Mouse (Mus musculus) heart, postnatal 0 days (tissue): ENCODE data around the gene Tmod2. TPM values are rescaled to one million over a fixed set of nuclear protein-coding genes. Genes with fewer than 3 reads are reported as not detected.

ENCODE experiments used
- ATAC-seq: fragments of 200-750 bp; cut with Nextera tagmentation; 2 replicates; pipeline ENCODE4 v1.8.0; 2017; ENCODE audit warnings: low read depth, moderate number of reproducible peaks, moderate library complexity; ENCODE audit not compliant: insufficient read depth
- DNase-seq: peaks from one replicate; pipeline ENCODE4 v3.0.0-alpha.2; 2016; ENCODE audit warnings: low spot score
- H3K27ac ChIP-seq: fragments of 300-500 bp; sonication (generic); 2 replicates; pipeline ENCODE4 v1.5.1; 2014; ENCODE audit warnings: low read depth, mild to moderate bottlenecking
- H3K27me3 ChIP-seq: fragments of 300-500 bp; sonication (generic); 2 replicates; pipeline ENCODE4 v1.6.1; 2014; ENCODE audit warnings: low read length, mixed read lengths; ENCODE audit not compliant: control insufficient read depth, insufficient read depth
- H3K36me3 ChIP-seq: fragments of 300-500 bp; sonication (generic); replicated peaks from 2 replicates; pipeline ENCODE4 v1.6.1; 2014; ENCODE audit warnings: low read length, mixed read lengths; ENCODE audit not compliant: control insufficient read depth, insufficient read depth
- H3K4me1 ChIP-seq: fragments of 300-500 bp; sonication (generic); 2 replicates; pipeline ENCODE4 v1.6.1; 2014; ENCODE audit warnings: antibody characterized with exemption; ENCODE audit not compliant: control insufficient read depth, insufficient read depth
- H3K4me2 ChIP-seq: fragments of 300-500 bp; sonication (generic); 2 replicates; pipeline ENCODE4 v1.6.1; 2014; ENCODE audit warnings: low read depth, mild to moderate bottlenecking, low read length, moderate library complexity
- H3K4me3 ChIP-seq: fragments of 300-500 bp; sonication (generic); 2 replicates; pipeline ENCODE4 v1.5.1; 2014; ENCODE audit warnings: low read depth, low read length
- H3K9ac ChIP-seq: fragments of 300-500 bp; sonication (generic); replicated peaks from 2 replicates; pipeline ENCODE4 v1.6.1; 2014; ENCODE audit warnings: low read depth, low read length, mixed read lengths
- H3K9me3 ChIP-seq: fragments of 300-500 bp; sonication (generic); replicated peaks from 2 replicates; pipeline ENCODE4 v1.6.1; 2016; ENCODE audit warnings: low read length; ENCODE audit not compliant: control insufficient read depth
- CTCF ChIP-seq: IDR thresholded peaks from 2 replicates; pipeline ENCODE4 v1.5.1; 2016; ENCODE audit warnings: antibody characterized with exemption, control low read depth, low read depth
- EP300 ChIP-seq: IDR thresholded peaks from 2 replicates; pipeline ENCODE4 v1.6.1; 2016; ENCODE audit warnings: antibody characterized with exemption, low read depth
- WGBS: fragments of 180-500 bp; shearing (Covaris S2); extraction: QIAGEN DNeasy Blood & Tissue Kit; methylation state at CpG from one replicate; pipeline ENCODE4 v1.1.7; 2014; 5-methylcytosine and 5-hydroxymethylcytosine counted together
- polyA plus RNA-seq: library from polyadenylated mRNA; unstranded; fragments of >200 nt; fragmentation: Nextera tagmentation; extraction: Ambion mirVana; gene quantifications from 2 replicates; pipeline ENCODE4 v1.2.1, GENCODE M21; 2015
- total RNA-seq: library from RNA; depleted of rRNA; stranded (reverse); fragments of >200 nt; gene quantifications from 2 replicates; pipeline ENCODE4 v1.2.3, GENCODE M21; 2014; ENCODE audit warnings: low replicate concordance

The Tmod2 gene
- total and polyA plus RNA-seq, 2 experiments from 2014 or later: 3.5 to 4.3 TPM

DNA sequence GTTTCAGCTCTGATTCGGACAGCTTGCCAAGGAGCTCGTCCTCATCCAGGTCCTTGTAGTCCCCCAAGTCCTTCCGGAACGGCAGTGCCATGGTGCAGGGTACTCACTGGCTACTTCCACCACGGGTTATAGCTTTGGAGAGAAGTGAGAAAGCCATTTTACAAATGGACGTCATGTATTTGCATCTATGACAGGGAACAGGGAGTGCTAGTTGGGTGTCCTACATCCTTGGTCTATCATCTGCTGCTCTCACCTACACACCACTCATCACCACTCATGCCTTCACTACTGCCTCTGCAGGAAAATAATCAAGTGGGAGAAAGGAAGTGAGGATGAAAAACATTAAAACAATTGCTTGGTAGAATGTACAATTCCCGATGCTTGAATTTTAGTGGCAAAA, 78.7 kb downstream of the Tmod2 start:
- TF ChIP-seq EP300: no peak
- Histone ChIP-seq H3K4me1 (peaks cover 4% of the 10 kb centered on the region; the same call in 1 of the 2 replicates), H3K4me3 (no peak overlapping the region), H3K4me2 (no peak overlapping the region), H3K27me3 (no peaks in the 10 kb centered on the region), H3K9ac (no peak overlapping the region), H3K9me3 (no peaks in the 10 kb centered on the region), H3K36me3 (peaks cover 26% of the 10 kb centered on the region), H3K27ac (no peak overlapping the region)
- DNase-seq: no peak
- WGBS: 83% methylated on average over 7 of the region's 7 CpGs
- ATAC-seq: no peak

- Histone ChIP-seq H3K9ac (no peak overlapping the region), H3K27ac (no peak overlapping the region), H3K9me3 (no peaks in the 10 kb centered on the region), H3K4me2 (no peak overlapping the region), H3K27me3 (no peaks in the 10 kb centered on the region), H3K36me3 (peaks cover 32% of the 10 kb centered on the region), H3K4me1 (peaks cover 5% of the 10 kb centered on the region; the same call in 1 of the 2 replicates), H3K4me3 (no peak overlapping the region)
- TF ChIP-seq EP300 (no peak), CTCF (no peak)
- WGBS: 45% methylated on average over 5 of the region's 5 CpGs
- DNase-seq (no peak), ATAC-seq (no peak)
Observed at GRCm38 (mm10) chr9:75529358-75529757, 81.8 kb downstream of the Tmod2 start.

- WGBS: 96% methylated on average over 9 of the region's 9 CpGs
- Histone ChIP-seq H3K27ac (0 out of 2 replicates have a peak overlapping the region, but pooled peaks have one; percentile 36), H3K4me3 (no peak overlapping the region)
Observed at GRCm38 (mm10) chr9:75528096-75528495, 83.0 kb downstream of the Tmod2 start.

DNA sequence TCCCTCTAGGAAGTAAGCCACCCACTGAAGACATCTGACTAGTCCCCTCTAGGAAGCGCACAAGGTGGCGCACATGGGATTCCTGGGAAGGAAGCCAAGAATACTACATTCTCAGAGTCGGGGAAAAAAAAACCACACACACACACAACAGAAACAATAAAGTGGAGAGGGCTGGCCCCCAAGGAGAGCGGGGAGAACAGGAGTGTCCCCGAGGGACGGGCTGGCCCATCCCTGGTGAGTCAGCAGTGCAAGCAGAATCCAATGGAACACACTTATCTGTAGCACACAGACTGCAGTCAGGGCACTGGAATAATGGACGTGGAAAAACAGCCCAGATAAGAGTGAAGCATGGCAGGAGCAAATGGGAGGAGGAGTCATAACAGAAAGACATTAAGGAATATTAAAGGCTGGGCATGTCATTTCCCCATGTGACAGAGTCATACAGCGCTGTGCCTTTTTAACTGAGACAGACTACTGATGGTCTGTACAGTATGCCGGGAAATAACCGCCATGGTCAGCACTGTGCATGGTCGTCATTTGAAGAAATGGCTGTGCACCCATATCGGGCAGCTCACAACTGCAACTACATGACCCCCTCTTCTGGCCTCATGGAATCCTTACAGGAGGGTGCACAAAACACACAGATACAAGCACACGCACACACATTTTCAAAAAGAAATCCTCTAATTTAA, 83.6 kb downstream of the Tmod2 start:
- peak overlapping the region; percentile 31; the same call in 1 of the 2 replicates for H3K4me2 ChIP-seq
- ATAC-seq (peak; percentile 90), DNase-seq (peak; percentile 84)
- H3K36me3 ChIP-seq: peaks cover 33% of the 10 kb centered on the region
- 0 out of 2 replicates have a peak, but pooled peaks have one; percentile 61 for TF ChIP-seq EP300
- TF ChIP-seq CTCF: peak; percentile 18
- no peaks in the 10 kb centered on the region for H3K27me3 ChIP-seq
- WGBS: 40% methylated on average over 13 of the region's 13 CpGs
- peak overlapping the region; percentile 36; the same call in 1 of the 2 replicates for H3K27ac ChIP-seq
- no peaks in the 10 kb centered on the region for H3K9me3 ChIP-seq
- H3K9ac ChIP-seq: no peak overlapping the region
- peaks cover 5% of the 10 kb centered on the region; the same call in 1 of the 2 replicates for H3K4me1 ChIP-seq
- no peak overlapping the region for H3K4me3 ChIP-seq

More at GRCm38 (mm10) chr9:75528096-75528495, 83.0 kb downstream of the Tmod2 start:
- peaks cover 32% of the 10 kb centered on the region for H3K36me3 ChIP-seq
- TF ChIP-seq EP300: no peak
- no peak for TF ChIP-seq CTCF
- no peak overlapping the region for H3K9ac ChIP-seq
- peaks cover 5% of the 10 kb centered on the region; the same call in 1 of the 2 replicates for H3K4me1 ChIP-seq
- no peak overlapping the region for H3K4me2 ChIP-seq
- H3K27me3 ChIP-seq: no peaks in the 10 kb centered on the region
- H3K9me3 ChIP-seq: no peaks in the 10 kb centered on the region
- DNase-seq: no peak
- ATAC-seq: no peak

GRCm38 (mm10) chr9:75523646-75524045, 87.5 kb downstream of the Tmod2 start:
- WGBS: 40% methylated on average over 6 of the region's 6 CpGs
- no peak for TF ChIP-seq EP300
- TF ChIP-seq CTCF: no peak
- Histone ChIP-seq H3K9ac (no peak overlapping the region), H3K4me2 (no peak overlapping the region), H3K9me3 (no peaks in the 10 kb centered on the region), H3K27ac (no peak overlapping the region), H3K4me3 (no peak overlapping the region), H3K36me3 (peaks cover 26% of the 10 kb centered on the region), H3K27me3 (no peaks in the 10 kb centered on the region), H3K4me1 (peaks cover 5% of the 10 kb centered on the region; the same call in 1 of the 2 replicates)
- peak; percentile 80 for ATAC-seq
- DNase-seq: peak; percentile 79
